ENCODE assay signal across 35 mouse cellular contexts in the genomic region with DNA sequence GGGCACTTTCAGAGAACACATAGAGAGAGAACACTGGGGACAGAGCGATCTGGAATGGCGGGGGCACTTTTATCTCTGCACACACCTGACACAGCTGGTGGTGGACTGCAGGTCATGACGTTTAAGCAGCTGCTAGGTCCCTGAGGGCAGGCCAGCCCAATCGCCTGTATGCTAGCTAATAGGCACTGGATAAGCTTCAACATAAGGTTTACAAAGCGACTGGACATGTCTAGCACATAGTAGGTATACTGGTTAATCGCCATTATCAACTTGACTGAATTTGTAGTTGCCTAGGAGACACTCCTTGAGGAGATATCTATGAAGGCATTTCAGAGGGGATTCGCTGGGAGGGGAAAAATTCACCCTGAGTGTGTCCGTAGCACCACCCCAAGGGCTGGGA. TPM values are rescaled to one million over a fixed set of nuclear protein-coding genes. Genes with fewer than 3 reads are reported as not detected.
DNase-seq lines count a peak whose midpoint lies in the region; ATAC-seq and TF ChIP-seq lines count a peak whose summit lies in the region.
"Had no signal": no experiment of that assay in that cellular context is flagged by ENCODE, and none has a peak within 500 bp of the region (broad histone marks: within the 10 kb centered on the region; RNA-seq: fewer than 3 reads in every experiment).

No protein-coding gene starts in this region.

- 75% methylated on average over 8 of the region's 8 CpGs for WGBS in forebrain, embryonic 11.5 days
- 74% methylated on average over 8 of the region's 8 CpGs for WGBS in forebrain, embryonic 12.5 days
- WGBS in kidney, adult 2 months = 71% methylated on average over 8 of the region's 8 CpGs
- 52% methylated on average over 8 of the region's 8 CpGs for WGBS in liver, embryonic 12.5 days (ENCODE audit: insufficient replicate concordance)
- 64% methylated on average over 8 of the region's 8 CpGs for WGBS in liver, embryonic 11.5 days

- peaks cover 3% of the 10 kb centered on the region for H3K4me1 ChIP-seq in forebrain, embryonic 11.5 days (replicated peaks; ENCODE audit: control insufficient read depth, insufficient read depth, low read length)
- H3K4me1 ChIP-seq in forebrain, embryonic 12.5 days = peaks cover 26% of the 10 kb centered on the region
- H3K4me1 ChIP-seq in kidney, adult 2 months (ENCODE audit: control insufficient read depth, insufficient read depth, low read length) = peaks cover 49% of the 10 kb centered on the region
- H3K4me1 ChIP-seq in liver, embryonic 12.5 days = 0 out of 2 replicates have a peak, but pooled peaks cover 4% of the 10 kb centered on the region
- H3K4me1 ChIP-seq in liver, embryonic 11.5 days (replicated peaks; ENCODE audit: control insufficient read depth, insufficient read depth, low read length) = no peaks in the 10 kb centered on the region
- H3K4me1 ChIP-seq in ES-Bruce4 (ENCODE audit: control insufficient read depth, insufficient read depth, low read length) = peaks cover 4% of the 10 kb centered on the region
- H3K4me1 ChIP-seq: hindbrain, embryonic 15.5 days; midbrain, embryonic 15.5 days had no signal

- H3K36me3 ChIP-seq in forebrain, embryonic 11.5 days (ENCODE audit: control insufficient read depth, insufficient read depth, low read length) = no peaks in the 10 kb centered on the region
- no peaks in the 10 kb centered on the region for H3K36me3 ChIP-seq in forebrain, embryonic 12.5 days (replicated peaks)
- H3K36me3 ChIP-seq in kidney, adult 2 months (ENCODE audit: control insufficient read depth, insufficient read depth, low read length) = no peaks in the 10 kb centered on the region
- H3K36me3 ChIP-seq in liver, embryonic 12.5 days = no peaks in the 10 kb centered on the region
- H3K36me3 ChIP-seq in liver, embryonic 11.5 days (ENCODE audit: control insufficient read depth, insufficient read depth, low read length) = no peaks in the 10 kb centered on the region
- H3K36me3 ChIP-seq in ES-Bruce4 (ENCODE audit: control insufficient read depth, insufficient read depth, low read length, poor library complexity, severe bottlenecking) = no peaks in the 10 kb centered on the region
- H3K36me3 ChIP-seq: heart, embryonic 10.5 days; hindbrain, embryonic 15.5 days; limb, embryonic 10.5 days; limb, embryonic 15.5 days; midbrain, embryonic 15.5 days had no signal

- no peaks in the 10 kb centered on the region for H3K27me3 ChIP-seq in forebrain, embryonic 11.5 days (ENCODE audit: control insufficient read depth, insufficient read depth, low read length)
- H3K27me3 ChIP-seq in forebrain, embryonic 12.5 days = no peaks in the 10 kb centered on the region
- no peaks in the 10 kb centered on the region for H3K27me3 ChIP-seq in kidney, adult 2 months (replicated peaks; ENCODE audit: control insufficient read depth, insufficient read depth, low read length)
- no peaks in the 10 kb centered on the region for H3K27me3 ChIP-seq in liver, embryonic 12.5 days (replicated peaks)
- no peaks in the 10 kb centered on the region for H3K27me3 ChIP-seq in liver, embryonic 11.5 days (replicated peaks; ENCODE audit: control insufficient read depth, insufficient read depth, low read length)
- no peaks in the 10 kb centered on the region for H3K27me3 ChIP-seq in ES-Bruce4 (ENCODE audit: control insufficient read depth, insufficient read depth, low read length, poor library complexity, severe bottlenecking)
- H3K27me3 ChIP-seq: hindbrain, embryonic 15.5 days; limb, embryonic 15.5 days; midbrain, embryonic 15.5 days had no signal

- DNase-seq in forebrain, embryonic 11.5 days (ENCODE audit: low spot score) = peak; percentile 45
- no peak for DNase-seq in kidney, adult 2 months
- DNase-seq in kidney, postnatal 36 days = no peak
- DNase-seq in liver, embryonic 11.5 days (ENCODE audit: low spot score) = no peak
- no peak for DNase-seq in retina, postnatal 1 day
- DNase-seq: adrenal gland, postnatal 25 days; cerebellum, adult 11-12 months; cerebellum, postnatal 10 days; gastrocnemius, postnatal 25 days; heart, adult 11 months; heart, postnatal 4 days; layer of hippocampus, postnatal 36 days; lung, adult 18-20 months; lung, postnatal 4 days; right cerebral cortex, adult 18-20 months; thymus, adult 18-20 months; thymus, postnatal 25 days had no signal

- no peak for TF ChIP-seq EP300 in ES-Bruce4 (IDR thresholded peaks at IDR 0.05; ENCODE audit: insufficient read depth, low read depth, low read length)

- H3K4me3 ChIP-seq in forebrain, embryonic 11.5 days (ENCODE audit: low read depth, low read length) = no peak overlapping the region
- H3K4me3 ChIP-seq in forebrain, embryonic 12.5 days (replicated peaks) = no peak overlapping the region
- H3K4me3 ChIP-seq in kidney, adult 2 months (ENCODE audit: insufficient read depth, low read depth, low read length) = no peak overlapping the region
- H3K4me3 ChIP-seq in liver, embryonic 12.5 days = no peak overlapping the region
- no peak overlapping the region for H3K4me3 ChIP-seq in liver, embryonic 11.5 days (ENCODE audit: low read depth, low read length)
- H3K4me3 ChIP-seq in ES-Bruce4 (ENCODE audit: low read depth, low read length) = no peak overlapping the region
- H3K4me3 ChIP-seq: erythroblast, embryonic 14.5 days; heart, embryonic 10.5 days; hindbrain, embryonic 15.5 days; limb, embryonic 10.5 days; limb, embryonic 15.5 days; megakaryocyte, embryonic 14.5 days; midbrain, embryonic 15.5 days had no signal

- H3K27ac ChIP-seq in forebrain, embryonic 11.5 days (ENCODE audit: low read depth, low read length) = no peak overlapping the region
- H3K27ac ChIP-seq in forebrain, embryonic 12.5 days = no peak overlapping the region
- H3K27ac ChIP-seq in kidney, adult 2 months (ENCODE audit: insufficient read depth, low read depth, low read length) = peak overlapping the region; percentile 99
- H3K27ac ChIP-seq in liver, embryonic 12.5 days = no peak overlapping the region
- no peak overlapping the region for H3K27ac ChIP-seq in liver, embryonic 11.5 days (ENCODE audit: low read depth, low read length)
- no peak overlapping the region for H3K27ac ChIP-seq in ES-Bruce4 (ENCODE audit: insufficient read depth, low read length)
- H3K27ac ChIP-seq: heart, embryonic 10.5 days; hindbrain, embryonic 15.5 days; limb, embryonic 10.5 days; limb, embryonic 15.5 days; midbrain, embryonic 15.5 days; stomach, postnatal 0 days had no signal

- no peak overlapping the region for H3K4me2 ChIP-seq in forebrain, embryonic 11.5 days (ENCODE audit: low read depth, low read length, severe bottlenecking)
- H3K4me2 ChIP-seq in forebrain, embryonic 12.5 days = no peak overlapping the region
- H3K4me2 ChIP-seq in liver, embryonic 12.5 days = no peak overlapping the region
- H3K4me2 ChIP-seq in liver, embryonic 11.5 days = no peak overlapping the region
- H3K4me2 ChIP-seq: hindbrain, embryonic 15.5 days; limb, embryonic 15.5 days; midbrain, embryonic 15.5 days had no signal

- no peak overlapping the region for H3K9ac ChIP-seq in forebrain, embryonic 11.5 days (ENCODE audit: low read length)
- H3K9ac ChIP-seq in forebrain, embryonic 12.5 days = no peak overlapping the region
- no peak overlapping the region for H3K9ac ChIP-seq in liver, embryonic 12.5 days
- no peak overlapping the region for H3K9ac ChIP-seq in liver, embryonic 11.5 days (ENCODE audit: low read depth, low read length)
- 0 out of 2 replicates have a peak overlapping the region, but pooled peaks have one; percentile 16 for H3K9ac ChIP-seq in ES-Bruce4 (ENCODE audit: low read depth, poor library complexity, severe bottlenecking)
- H3K9ac ChIP-seq: hindbrain, embryonic 15.5 days; limb, embryonic 15.5 days; midbrain, embryonic 15.5 days had no signal

- H3K9me3 ChIP-seq in forebrain, embryonic 11.5 days (ENCODE audit: control insufficient read depth, low read length) = no peaks in the 10 kb centered on the region
- H3K9me3 ChIP-seq in forebrain, embryonic 12.5 days = no peaks in the 10 kb centered on the region
- no peaks in the 10 kb centered on the region for H3K9me3 ChIP-seq in liver, embryonic 12.5 days (replicated peaks)
- no peaks in the 10 kb centered on the region for H3K9me3 ChIP-seq in liver, embryonic 11.5 days (ENCODE audit: control insufficient read depth, low read length)
- H3K9me3 ChIP-seq in ES-Bruce4 (replicated peaks; ENCODE audit: control insufficient read depth, insufficient read depth, low read length, poor library complexity, severe bottlenecking) = no peaks in the 10 kb centered on the region
- H3K9me3 ChIP-seq: heart, embryonic 10.5 days; hindbrain, embryonic 15.5 days; limb, embryonic 10.5 days; limb, embryonic 15.5 days; midbrain, embryonic 15.5 days had no signal

- TF ChIP-seq CTCF in kidney, adult 2 months (conservative IDR thresholded peaks at IDR 0.05; ENCODE audit: insufficient read depth, insufficient read length, low read depth, low read length) = no peak
- TF ChIP-seq CTCF in ES-Bruce4 (IDR thresholded peaks at IDR 0.05; ENCODE audit: low read depth, low read length) = no peak

- no peak for TF ChIP-seq POLR2A in kidney, adult 2 months (IDR thresholded peaks at IDR 0.05; ENCODE audit: low read depth, low read length)
- no peak for TF ChIP-seq POLR2A in ES-Bruce4 (IDR thresholded peaks at IDR 0.05; ENCODE audit: insufficient read depth, low read length)

- no peak for ATAC-seq in forebrain, embryonic 11.5 days (replicated peaks; ENCODE audit: low FRiP score)
- no peak for ATAC-seq in forebrain, embryonic 12.5 days (ENCODE audit: low FRiP score)
- peak; percentile 52 for ATAC-seq in liver, embryonic 12.5 days
- ATAC-seq in liver, embryonic 11.5 days (replicated peaks; ENCODE audit: low FRiP score) = no peak
- ATAC-seq: forebrain, embryonic 14.5 days; inflammation-experienced regulatory T-cells, adult 6 months; lung, postnatal 0 days; midbrain, embryonic 15.5 days had no signal

RNA-seq across cellular contexts. Expression of a gene that starts 26.1 kb away (rescaled TPM):
- 168 and 173 TPM in 2 replicates for polyA plus RNA-seq in forebrain, embryonic 11.5 days (2014; fragmentation: Nextera tagmentation; extraction: Ambion mirVana)
- 157 and 167 TPM in 2 replicates for polyA plus RNA-seq in forebrain, embryonic 12.5 days (2016; fragmentation: Nextera tagmentation; extraction: Ambion mirVana)
- 186 and 203 TPM in 2 replicates for polyA plus RNA-seq in kidney, adult 2 months (2012; rRNA removed)
- polyA plus RNA-seq in liver, embryonic 12.5 days (2016; fragmentation: Nextera tagmentation; extraction: Ambion mirVana) = 51.8 and 52.5 TPM in 2 replicates
- 77.1 and 85.4 TPM in 2 replicates for polyA plus RNA-seq in liver, embryonic 11.5 days (2014; fragmentation: Nextera tagmentation; extraction: Ambion mirVana)
- polyA plus RNA-seq in ES-Bruce4 (2011; ENCODE audit: insufficient read depth, insufficient read length, low read depth, missing spikeins) = 102 and 105 TPM in 2 replicates

RNA-seq across cellular contexts. Expression of a gene that starts 28.0 kb away (rescaled TPM):
- polyA plus RNA-seq in forebrain, embryonic 11.5 days (2014; fragmentation: Nextera tagmentation; extraction: Ambion mirVana) = 15.9 and 18.3 TPM in 2 replicates
- 22.3 and 26.6 TPM in 2 replicates for polyA plus RNA-seq in forebrain, embryonic 12.5 days (2016; fragmentation: Nextera tagmentation; extraction: Ambion mirVana)
- polyA plus RNA-seq in kidney, adult 2 months (2012; rRNA removed) = 8.7 and 12.2 TPM in 2 replicates
- 9.2 and 11.5 TPM in 2 replicates for polyA plus RNA-seq in liver, embryonic 12.5 days (2016; fragmentation: Nextera tagmentation; extraction: Ambion mirVana)
- 8.7 and 11.3 TPM in 2 replicates for polyA plus RNA-seq in liver, embryonic 11.5 days (2014; fragmentation: Nextera tagmentation; extraction: Ambion mirVana)
- 40.8 and 48.6 TPM in 2 replicates for polyA plus RNA-seq in ES-Bruce4 (2011; ENCODE audit: insufficient read depth, insufficient read length, low read depth, missing spikeins)

RNA-seq across cellular contexts. Expression of a gene that starts 58.9 kb away (rescaled TPM):
- polyA plus RNA-seq in forebrain, embryonic 11.5 days (2014; fragmentation: Nextera tagmentation; extraction: Ambion mirVana) = not detected in 2 replicates
- polyA plus RNA-seq in forebrain, embryonic 12.5 days (2016; fragmentation: Nextera tagmentation; extraction: Ambion mirVana) = not detected in 2 replicates
- 55.0 and 65.3 TPM in 2 replicates for polyA plus RNA-seq in kidney, adult 2 months (2012; rRNA removed)
- 5.6 and 5.7 TPM in 2 replicates for polyA plus RNA-seq in liver, embryonic 12.5 days (2016; fragmentation: Nextera tagmentation; extraction: Ambion mirVana)
- 4.8 and 5.9 TPM in 2 replicates for polyA plus RNA-seq in liver, embryonic 11.5 days (2014; fragmentation: Nextera tagmentation; extraction: Ambion mirVana)
- not detected in 2 replicates for polyA plus RNA-seq in ES-Bruce4 (2011; ENCODE audit: insufficient read depth, insufficient read length, low read depth, missing spikeins)
- polyA plus RNA-seq: embryonic facial prominence, embryonic 14.5 days; erythroblast, embryonic 14.5 days; forebrain, embryonic 14.5 days; frontal cortex, adult 2 months; heart, embryonic 16.5 days; hindbrain, embryonic 15.5 days; limb, embryonic 15.5 days; midbrain, embryonic 15.5 days; neural tube, embryonic 11.5 days had no signal
